Mouse (Mus musculus) left cerebral cortex, postnatal 10 days (tissue): ENCODE data around the gene Nrl. TPM values are rescaled to one million over a fixed set of nuclear protein-coding genes. Genes with fewer than 3 reads are reported as not detected.

Source experiments
- DNase-seq, 2 experiments: peaks; one replicate each; pipeline ENCODE4 v3.0.0; 2021 to 2022; ENCODE audit warnings: low spot score in 2 of 2, mixed read lengths in 1 of 2; ENCODE audit errors: extremely low spot score in 1 of 2
- intact Hi-C: fragments of 180-260 bp; cut with DNase I; formaldehyde crosslinking; loops from one replicate; pipeline ENCODE4 v1.15.1; 2025
- total RNA-seq, 2 experiments: library from RNA; stranded (reverse); gene quantifications; 2 replicates each; pipeline ENCODE4 v1.2.3; 2021

The Nrl gene
- total RNA-seq, 2 experiments from 2014 or later = 0.18 to 0.49 TPM

- intact Hi-C loops = no loop called here
- peak; percentile 64 to 92 for DNase-seq
These were observed 16.1 kb upstream of the Nrl start for GRCm38 (mm10) chr14:55540787-55541321.

- peak; percentile 58 to 92 for DNase-seq
- intact Hi-C loops = no loop called here
These were observed 15.4 kb upstream of the Nrl start, which contains the start of gene Pck2 for GRCm38 (mm10) chr14:55540067-55540786. TSS of gene Pck2 (plus strand) at chr14:55540266.

GRCm38 (mm10) chr14:55536116-55536745 is 11.4 kb upstream of the Nrl start:
- intact Hi-C loops = loop anchor here (5.0 kb wide), 1 partner anchor 39 kb away; no protein-coding TSS in a partner anchor
- DNase-seq = peak in 1 of 2 experiments; percentile 60

GRCm38 (mm10) chr14:55527940-55528339 is 3.2 kb upstream of the Nrl start:
- no peak for DNase-seq
- intact Hi-C loops = no loop called here

GRCm38 (mm10) chr14:55526674-55527073 is 1.9 kb upstream of the Nrl start:
- DNase-seq = no peak
- intact Hi-C loops = no loop called here

- no peak for DNase-seq
These were observed 719 bp downstream of the Nrl start for GRCm38 (mm10) chr14:55524062-55524461.

GRCm38 (mm10) chr14:55520451-55521361 is 4.1 kb downstream of the Nrl start:
- intact Hi-C loops = no loop called here
- no peak for DNase-seq

More at GRCm38 (mm10) chr14:55524062-55524461, 719 bp downstream of the Nrl start:
- intact Hi-C loops = no loop called here

- intact Hi-C loops = no loop called here
- DNase-seq = no peak
These were observed 5.2 kb downstream of the Nrl start for GRCm38 (mm10) chr14:55519604-55520003.

- intact Hi-C loops = no loop called here
- DNase-seq = peak in 1 of 2 experiments; percentile 44
These were observed 5.9 kb downstream of the Nrl start for GRCm38 (mm10) chr14:55518897-55519296.

GRCm38 (mm10) chr14:55515846-55516245 is 8.9 kb downstream of the Nrl start:
- intact Hi-C loops = no loop called here

GRCm38 (mm10) chr14:55513927-55514326 is 10.9 kb downstream of the Nrl start:
- intact Hi-C loops = no loop called here
- no peak for DNase-seq

More at GRCm38 (mm10) chr14:55515846-55516245, 8.9 kb downstream of the Nrl start:
- no peak for DNase-seq

- intact Hi-C loops = no loop called here
- peak; percentile 57 to 65 for DNase-seq
These were observed 13.7 kb downstream of the Nrl start for GRCm38 (mm10) chr14:55511037-55511436.

GRCm38 (mm10) chr14:55510125-55510731 is 14.6 kb downstream of the Nrl start, which contains the start of gene Cpne6:
TSS of gene Cpne6 (plus strand) at chr14:55510445.
- intact Hi-C loops = no loop called here
- DNase-seq = peak in 1 of 2 experiments; percentile 72

GRCm38 (mm10) chr14:55509540-55509939 is 15.2 kb downstream of the Nrl start:
- intact Hi-C loops = no loop called here
- no peak for DNase-seq

GRCm38 (mm10) chr14:55507801-55508200 is 17.0 kb downstream of the Nrl start:
- DNase-seq = no peak
- intact Hi-C loops = no loop called here

- intact Hi-C loops = no loop called here
- DNase-seq = no peak
These were observed 19.2 kb downstream of the Nrl start for GRCm38 (mm10) chr14:55505612-55506011.

- peak; percentile 69 to 86 for DNase-seq
- intact Hi-C loops = loop anchor here (2.0 to 10.0 kb wide), 3 partner anchors 40 to 343 kb away; no protein-coding TSS in a partner anchor
These were observed 27.3 kb downstream of the Nrl start for GRCm38 (mm10) chr14:55497449-55497821.

- intact Hi-C loops = loop anchor here (2.0 to 10.0 kb wide), 3 partner anchors 40 to 342 kb away; no protein-coding TSS in a partner anchor
- DNase-seq = peak in 1 of 2 experiments; percentile 35
These were observed 27.9 kb downstream of the Nrl start for GRCm38 (mm10) chr14:55496761-55497448.
